Mouse (Mus musculus): ENCODE results near the gene Rdh16. TPM values are rescaled to one million over a fixed set of nuclear protein-coding genes. Genes with fewer than 3 reads are reported as not detected.
"Not testable (repeated sequence)": the region's sequence is repeated elsewhere in the genome, so short reads cannot be mapped to it uniquely, and the experiment has no call there.

Gene Rdh16
- polyA plus RNA-seq, 1 experiment from 2014 or later: not detected

DNA sequence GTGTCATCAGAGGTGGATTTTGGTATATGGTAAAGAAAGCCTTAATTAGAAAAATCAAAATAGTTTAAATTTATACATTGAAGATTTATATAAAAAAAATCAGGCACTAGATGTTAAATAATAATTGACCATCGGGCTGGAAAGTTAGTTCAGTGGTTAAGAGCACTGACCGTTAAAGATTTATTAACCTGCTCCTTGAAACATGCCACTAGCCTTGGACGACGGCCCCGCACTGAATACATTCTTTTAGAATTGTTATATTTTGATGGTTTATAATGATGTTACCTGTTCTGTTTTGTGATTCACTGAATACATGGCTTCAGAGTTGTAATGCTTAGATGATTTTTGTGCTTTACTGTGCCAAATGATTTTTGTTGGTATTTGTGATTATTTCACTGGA, 45.0 kb downstream of the Rdh16 start:
- not testable (repeated sequence) for H3K4me3 ChIP-seq (ENCODE audit: low read depth, low read length); H3K9ac ChIP-seq (replicated peaks; ENCODE audit: low read depth, low read length); H3K4me1 ChIP-seq (ENCODE audit: control insufficient read depth, insufficient read depth, low read length); ATAC-seq (ENCODE audit: low read depth); H3K9me3 ChIP-seq (ENCODE audit: control insufficient read depth, low read length); H3K4me2 ChIP-seq (ENCODE audit: low read depth, low read length); H3K36me3 ChIP-seq (ENCODE audit: control insufficient read depth, insufficient read depth, low read length); H3K27ac ChIP-seq (ENCODE audit: low read depth, low read length); H3K27me3 ChIP-seq (ENCODE audit: control insufficient read depth, insufficient read depth, low read length)
- WGBS: 90% methylated on average over 5 of the region's 5 CpGs

DNA sequence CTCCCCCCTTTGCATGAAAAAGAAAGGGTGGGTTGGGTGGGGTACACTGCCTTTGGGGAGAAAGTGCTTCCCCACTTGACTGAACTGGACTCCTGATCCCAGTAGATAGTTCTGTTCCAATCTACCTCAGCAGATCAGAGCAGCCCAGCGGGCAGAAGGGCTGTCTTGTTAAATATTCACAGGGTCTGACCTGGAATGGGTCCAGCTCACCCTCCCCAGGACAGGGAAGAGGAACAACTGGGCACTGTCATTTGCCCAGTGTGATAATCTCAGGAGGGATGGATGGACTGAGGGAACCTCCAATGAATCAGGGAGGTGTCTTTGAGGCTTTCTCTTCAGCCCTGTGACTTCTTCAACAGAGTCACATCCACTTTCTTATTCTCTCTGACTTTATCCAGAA, 47.1 kb downstream of the Rdh16 start:
- WGBS: 80% methylated on average over 1 of the region's 1 CpGs

DNA sequence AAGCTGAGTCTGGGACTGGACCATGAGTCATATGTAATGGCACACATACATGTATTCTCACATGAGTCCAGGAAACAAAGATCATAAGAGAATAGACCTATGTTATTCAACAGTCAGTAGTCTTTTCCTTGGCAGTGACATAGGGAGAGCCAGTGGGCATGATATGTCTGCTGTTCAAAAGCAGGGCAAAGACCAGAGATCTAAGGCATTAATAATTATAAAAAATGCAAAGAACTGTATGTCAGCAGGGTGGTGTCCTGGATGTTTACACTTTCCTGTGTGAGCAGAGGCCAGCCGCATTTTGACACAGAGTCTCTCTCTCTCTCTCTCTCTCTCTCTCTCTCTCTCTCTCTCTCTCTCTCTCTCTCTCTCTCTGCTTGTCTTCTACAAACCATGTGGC, 48.7 kb downstream of the Rdh16 start, which contains the start of gene Rdh19:
Rdh19 (plus strand) TSS at position 301 of the 400 bp plus-strand sequence.
- WGBS: 81% methylated on average over 1 of the region's 1 CpGs
- Histone ChIP-seq H3K36me3 (ENCODE audit: control insufficient read depth, insufficient read depth, low read length) (no peaks in the 10 kb centered on the region), H3K4me2 (ENCODE audit: low read depth, low read length) (no peak within 1 kb of the TSS), H3K27ac (ENCODE audit: low read depth, low read length) (no peak within 1 kb of the TSS), H3K9ac (replicated peaks; ENCODE audit: low read depth, low read length) (no peak within 1 kb of the TSS), H3K9me3 (ENCODE audit: control insufficient read depth, low read length) (no peaks in the 10 kb centered on the region), H3K27me3 (ENCODE audit: control insufficient read depth, insufficient read depth, low read length) (no peaks in the 10 kb centered on the region), H3K4me3 (ENCODE audit: low read depth, low read length) (no peak within 1 kb of the TSS), H3K4me1 (ENCODE audit: control insufficient read depth, insufficient read depth, low read length) (no peaks in the 10 kb centered on the region)
- no peak for ATAC-seq (ENCODE audit: low read depth)

More for the DNA sequence above, 47.1 kb downstream of the Rdh16 start:
- no peaks in the 10 kb centered on the region for H3K4me1 ChIP-seq (ENCODE audit: control insufficient read depth, insufficient read depth, low read length)
- no peak overlapping the region for H3K9ac ChIP-seq (replicated peaks; ENCODE audit: low read depth, low read length)
- no peak overlapping the region for H3K27ac ChIP-seq (ENCODE audit: low read depth, low read length)
- no peak overlapping the region for H3K4me2 ChIP-seq (ENCODE audit: low read depth, low read length)
- H3K36me3 ChIP-seq (ENCODE audit: control insufficient read depth, insufficient read depth, low read length): no peaks in the 10 kb centered on the region
- no peak for ATAC-seq (ENCODE audit: low read depth)
- H3K27me3 ChIP-seq (ENCODE audit: control insufficient read depth, insufficient read depth, low read length): no peaks in the 10 kb centered on the region
- H3K9me3 ChIP-seq (ENCODE audit: control insufficient read depth, low read length): no peaks in the 10 kb centered on the region
- no peak overlapping the region for H3K4me3 ChIP-seq (ENCODE audit: low read depth, low read length)

DNA sequence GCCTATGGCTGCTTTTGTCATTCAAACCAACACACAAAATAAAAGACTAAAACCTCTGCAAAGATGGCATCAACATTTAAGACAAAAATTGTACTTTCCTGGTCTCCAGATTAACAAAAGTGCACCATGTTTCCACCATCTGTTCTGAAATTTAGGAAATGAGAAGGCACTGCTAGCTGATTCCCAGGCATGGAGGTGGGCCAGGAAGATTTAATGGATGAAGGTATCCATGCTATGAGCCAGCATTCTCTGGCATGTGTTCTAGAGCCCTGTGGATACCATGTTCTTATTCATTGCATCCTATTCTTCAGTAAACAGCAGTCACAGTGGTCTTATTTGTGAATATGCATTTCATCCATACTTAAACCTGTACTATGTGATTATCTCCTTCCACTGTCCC, 55.4 kb downstream of the Rdh16 start:
- Histone ChIP-seq H3K4me1 (ENCODE audit: control insufficient read depth, insufficient read depth, low read length) (no peaks in the 10 kb centered on the region), H3K4me2 (ENCODE audit: low read depth, low read length) (no peak overlapping the region), H3K9ac (replicated peaks; ENCODE audit: low read depth, low read length) (no peak overlapping the region), H3K27ac (ENCODE audit: low read depth, low read length) (no peak overlapping the region), H3K27me3 (ENCODE audit: control insufficient read depth, insufficient read depth, low read length) (no peaks in the 10 kb centered on the region), H3K36me3 (ENCODE audit: control insufficient read depth, insufficient read depth, low read length) (no peaks in the 10 kb centered on the region), H3K9me3 (ENCODE audit: control insufficient read depth, low read length) (no peaks in the 10 kb centered on the region), H3K4me3 (ENCODE audit: low read depth, low read length) (no peak overlapping the region)
- ATAC-seq (ENCODE audit: low read depth): no peak

DNA sequence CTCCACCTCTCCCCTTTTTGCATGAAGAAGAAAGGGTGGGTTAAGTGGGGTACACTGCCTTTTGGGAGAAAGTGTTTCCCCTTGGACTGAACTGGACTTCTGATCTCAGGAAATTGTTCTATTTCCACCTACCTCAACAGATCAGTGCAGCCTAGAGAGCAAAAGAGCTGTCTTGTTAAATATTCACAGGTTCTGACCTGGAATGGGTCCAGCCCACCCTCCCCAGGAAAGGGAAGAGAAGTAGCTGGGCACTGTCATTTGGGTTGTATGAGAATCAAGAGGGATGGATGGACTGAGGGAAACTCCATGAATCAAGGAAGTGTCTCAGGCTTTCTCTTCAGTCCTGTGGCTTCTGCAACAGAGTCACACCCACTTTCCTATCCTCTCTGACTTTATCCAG, 64.0 kb downstream of the Rdh16 start:
- Histone ChIP-seq H3K9me3 (ENCODE audit: control insufficient read depth, low read length) (no peaks in the 10 kb centered on the region), H3K9ac (replicated peaks; ENCODE audit: low read depth, low read length) (no peak overlapping the region), H3K36me3 (ENCODE audit: control insufficient read depth, insufficient read depth, low read length) (no peaks in the 10 kb centered on the region), H3K27me3 (ENCODE audit: control insufficient read depth, insufficient read depth, low read length) (no peaks in the 10 kb centered on the region), H3K4me3 (ENCODE audit: low read depth, low read length) (no peak overlapping the region), H3K4me2 (ENCODE audit: low read depth, low read length) (no peak overlapping the region), H3K27ac (ENCODE audit: low read depth, low read length) (no peak overlapping the region), H3K4me1 (ENCODE audit: control insufficient read depth, insufficient read depth, low read length) (no peaks in the 10 kb centered on the region)
- ATAC-seq (ENCODE audit: low read depth): no peak

DNA sequence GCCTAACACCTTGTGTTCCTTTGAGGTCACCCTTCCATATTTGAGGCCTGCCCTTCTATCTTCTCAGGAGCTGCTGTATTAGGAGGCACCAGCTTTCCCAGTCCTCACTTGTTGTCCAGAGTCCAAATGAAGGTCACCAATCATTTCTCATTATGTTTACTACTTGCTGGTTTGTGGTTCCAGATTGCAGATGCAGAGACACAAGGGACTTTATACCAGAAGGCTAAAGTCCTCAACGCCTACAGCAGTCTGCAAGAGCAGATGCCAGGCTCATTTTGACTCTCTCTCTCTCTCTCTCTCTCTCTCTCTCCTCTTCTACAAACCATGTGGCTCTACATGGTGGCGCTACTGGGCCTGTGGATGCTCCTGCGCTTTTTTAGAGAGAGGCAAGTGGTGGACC, 65.3 kb downstream of the Rdh16 start, which contains the start of gene Rdh16f2:
Rdh16f2 (plus strand) TSS at position 243 of the 400 bp plus-strand sequence.
- WGBS: 83% methylated on average over 3 of the region's 3 CpGs
- no peak within 1 kb of the TSS for H3K9ac ChIP-seq (replicated peaks; ENCODE audit: low read depth, low read length)
- no peak within 1 kb of the TSS for H3K4me2 ChIP-seq (ENCODE audit: low read depth, low read length)
- H3K27ac ChIP-seq (ENCODE audit: low read depth, low read length): no peak within 1 kb of the TSS
- ATAC-seq (ENCODE audit: low read depth): no peak
- no peaks in the 10 kb centered on the region for H3K4me1 ChIP-seq (ENCODE audit: control insufficient read depth, insufficient read depth, low read length)
- no peaks in the 10 kb centered on the region for H3K36me3 ChIP-seq (ENCODE audit: control insufficient read depth, insufficient read depth, low read length)
- peaks cover 4% of the 10 kb centered on the region; the same call in 1 of the 2 replicates for H3K9me3 ChIP-seq (ENCODE audit: control insufficient read depth, low read length)
- no peaks in the 10 kb centered on the region for H3K27me3 ChIP-seq (ENCODE audit: control insufficient read depth, insufficient read depth, low read length)
- no peak within 1 kb of the TSS for H3K4me3 ChIP-seq (ENCODE audit: low read depth, low read length)

DNA sequence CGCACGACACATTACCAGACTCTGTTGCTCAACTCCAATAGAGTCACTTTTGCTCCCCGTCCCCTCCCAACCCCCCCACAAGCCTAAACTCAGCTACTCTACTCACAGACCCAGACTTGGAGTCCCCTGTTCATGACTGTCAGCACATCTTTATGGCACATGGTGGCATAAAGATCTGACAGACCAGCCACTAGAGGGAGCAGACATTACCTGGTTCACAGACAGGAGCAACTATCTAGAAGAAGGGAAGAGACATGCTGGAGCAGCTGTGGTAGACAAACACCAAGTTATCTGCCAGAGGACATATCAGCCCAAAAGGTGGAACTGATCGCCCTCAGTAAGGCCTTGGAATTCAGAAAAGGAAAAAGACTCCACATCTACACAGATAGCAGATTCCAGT, 71.5 kb downstream of the Rdh16 start:
- ATAC-seq (ENCODE audit: low read depth): no peak
- peaks cover 4% of the 10 kb centered on the region; the same call in 1 of the 2 replicates for H3K9me3 ChIP-seq (ENCODE audit: control insufficient read depth, low read length)

DNA sequence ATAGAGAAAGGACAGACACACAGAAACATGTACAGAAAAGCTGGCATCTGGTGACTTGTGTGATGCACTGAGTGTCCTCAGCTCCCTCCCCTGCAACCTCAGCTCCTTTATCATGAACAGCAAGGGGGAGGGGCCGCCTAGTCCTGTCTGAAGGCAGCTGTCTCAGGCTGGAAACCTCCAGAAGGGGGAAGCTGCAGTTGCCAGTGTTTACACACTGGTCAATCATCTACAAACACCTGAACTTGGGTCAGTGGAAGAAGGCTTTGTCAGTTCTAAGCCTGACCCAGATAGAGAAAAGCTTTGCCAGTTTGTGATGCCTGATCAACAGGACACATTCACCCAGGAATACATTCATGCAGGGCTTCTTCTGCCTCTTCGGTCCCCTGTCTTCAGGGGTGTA, 76.7 kb downstream of the Rdh16 start:
- no peaks in the 10 kb centered on the region for H3K27me3 ChIP-seq (ENCODE audit: control insufficient read depth, insufficient read depth, low read length)
- WGBS: 58% methylated on average over 2 of the region's 2 CpGs
- no peak overlapping the region for H3K9ac ChIP-seq (replicated peaks; ENCODE audit: low read depth, low read length)
- H3K27ac ChIP-seq (ENCODE audit: low read depth, low read length): no peak overlapping the region
- no peaks in the 10 kb centered on the region for H3K36me3 ChIP-seq (ENCODE audit: control insufficient read depth, insufficient read depth, low read length)
- H3K9me3 ChIP-seq (ENCODE audit: control insufficient read depth, low read length): no peaks in the 10 kb centered on the region
- no peak for ATAC-seq (ENCODE audit: low read depth)
- H3K4me2 ChIP-seq (ENCODE audit: low read depth, low read length): no peak overlapping the region
- no peaks in the 10 kb centered on the region for H3K4me1 ChIP-seq (ENCODE audit: control insufficient read depth, insufficient read depth, low read length)
- H3K4me3 ChIP-seq (ENCODE audit: low read depth, low read length): no peak overlapping the region

More for the DNA sequence above, 71.5 kb downstream of the Rdh16 start:
- WGBS: 76% methylated on average over 4 of the region's 4 CpGs
- H3K4me1 ChIP-seq (ENCODE audit: control insufficient read depth, insufficient read depth, low read length): no peaks in the 10 kb centered on the region
- no peaks in the 10 kb centered on the region for H3K27me3 ChIP-seq (ENCODE audit: control insufficient read depth, insufficient read depth, low read length)
- H3K36me3 ChIP-seq (ENCODE audit: control insufficient read depth, insufficient read depth, low read length): no peaks in the 10 kb centered on the region
- no peak overlapping the region for H3K9ac ChIP-seq (replicated peaks; ENCODE audit: low read depth, low read length)
- no peak overlapping the region for H3K27ac ChIP-seq (ENCODE audit: low read depth, low read length)
- no peak overlapping the region for H3K4me2 ChIP-seq (ENCODE audit: low read depth, low read length)
- no peak overlapping the region for H3K4me3 ChIP-seq (ENCODE audit: low read depth, low read length)

DNA sequence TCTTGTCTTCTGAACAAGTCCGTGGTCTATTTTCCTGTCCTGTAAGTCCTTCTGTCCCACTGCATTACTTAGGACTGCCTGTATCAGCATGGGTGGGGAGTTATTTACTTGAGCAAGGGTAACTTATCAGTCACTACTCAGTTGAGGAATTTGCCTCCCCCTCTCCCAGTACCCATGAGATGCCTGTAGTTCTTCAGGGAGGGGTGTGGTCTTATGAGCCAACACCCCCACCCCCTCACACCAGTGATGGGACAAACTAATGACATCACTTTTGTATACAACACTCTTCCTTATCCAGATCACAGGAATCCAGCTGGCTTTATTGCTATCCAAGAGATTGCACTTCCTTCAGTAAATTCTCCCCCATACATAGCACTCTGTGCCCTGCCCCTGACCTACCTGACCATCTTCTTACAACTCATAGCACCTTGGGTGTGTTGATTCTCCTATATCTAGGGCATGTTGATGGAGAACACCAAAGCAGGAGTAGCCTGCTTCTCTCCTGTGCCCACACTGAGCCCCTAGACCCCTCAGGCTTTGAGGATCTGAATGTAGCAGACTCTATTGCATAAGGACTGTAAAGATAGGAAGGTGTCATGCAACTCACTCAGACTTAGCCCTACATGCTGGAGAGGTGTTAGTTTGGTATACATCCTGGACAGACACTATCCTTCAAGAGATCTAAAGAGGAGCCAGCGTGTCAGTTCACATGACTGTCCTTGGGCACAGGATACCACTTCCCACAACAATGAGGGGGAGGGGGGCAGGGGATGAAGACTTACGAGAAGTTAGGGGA, 77.5 kb downstream of the Rdh16 start:
- Histone ChIP-seq H3K36me3 (ENCODE audit: control insufficient read depth, insufficient read depth, low read length) (no peaks in the 10 kb centered on the region), H3K27ac (ENCODE audit: low read depth, low read length) (no peak overlapping the region), H3K4me3 (ENCODE audit: low read depth, low read length) (no peak overlapping the region), H3K27me3 (ENCODE audit: control insufficient read depth, insufficient read depth, low read length) (no peaks in the 10 kb centered on the region), H3K9ac (replicated peaks; ENCODE audit: low read depth, low read length) (no peak overlapping the region), H3K9me3 (ENCODE audit: control insufficient read depth, low read length) (no peaks in the 10 kb centered on the region), H3K4me2 (ENCODE audit: low read depth, low read length) (no peak overlapping the region), H3K4me1 (ENCODE audit: control insufficient read depth, insufficient read depth, low read length) (no peaks in the 10 kb centered on the region)
- no peak for ATAC-seq (ENCODE audit: low read depth)
- WGBS: 83% methylated on average over 3 of the region's 3 CpGs

All from neural tube, embryonic 14.5 days (tissue).